Mouse (Mus musculus) thymus, postnatal 25 days (tissue): ENCODE results near the gene Kif18b.

Experiments used
- DNase-seq: peaks from one replicate; pipeline ENCODE4 v3.0.0; 2022

Gene Kif18b

GRCm38 (mm10) chr11:102937529-102938182 lies 12.7 kb upstream of the Kif18b start:
- DNase-seq, result no peak

- no peak for DNase-seq
Measured at GRCm38 (mm10) chr11:102936272-102936671, 11.3 kb upstream of the Kif18b start.

- DNase-seq, result no peak
Measured at GRCm38 (mm10) chr11:102930672-102931071, 5.7 kb upstream of the Kif18b start.

GRCm38 (mm10) chr11:102925351-102925717 lies 410 bp upstream of the Kif18b start:
- no peak for DNase-seq

GRCm38 (mm10) chr11:102921491-102921890 lies 3.4 kb downstream of the Kif18b start:
- DNase-seq, result no peak

- DNase-seq, result no peak
Measured at GRCm38 (mm10) chr11:102918077-102918476, 6.8 kb downstream of the Kif18b start.

- no peak for DNase-seq
Measured at GRCm38 (mm10) chr11:102915380-102915779, 9.5 kb downstream of the Kif18b start.

- DNase-seq, result no peak
Measured at GRCm38 (mm10) chr11:102911376-102911775, 13.5 kb downstream of the Kif18b start.

GRCm38 (mm10) chr11:102903654-102904053 lies 21.3 kb downstream of the Kif18b start:
- DNase-seq, result no peak

GRCm38 (mm10) chr11:102902107-102902506 lies 22.8 kb downstream of the Kif18b start:
- no peak for DNase-seq

- no peak for DNase-seq
Measured at GRCm38 (mm10) chr11:102901199-102901598, 23.7 kb downstream of the Kif18b start.

- peak; percentile 54 for DNase-seq
Measured at GRCm38 (mm10) chr11:102900763-102901162, 24.2 kb downstream of the Kif18b start, which contains the start of gene Gfap. TSS of gene Gfap (minus strand) at chr11:102900912.

- no peak for DNase-seq
Measured at GRCm38 (mm10) chr11:102898408-102898807, 26.5 kb downstream of the Kif18b start.

- no peak for DNase-seq
Measured at GRCm38 (mm10) chr11:102896641-102897040, 28.3 kb downstream of the Kif18b start.

GRCm38 (mm10) chr11:102895779-102896178 lies 29.1 kb downstream of the Kif18b start:
- DNase-seq, result no peak

GRCm38 (mm10) chr11:102894716-102895115 lies 30.2 kb downstream of the Kif18b start:
- no peak for DNase-seq

- peak; percentile 75 for DNase-seq
Measured at GRCm38 (mm10) chr11:102893015-102893651, 31.8 kb downstream of the Kif18b start.

GRCm38 (mm10) chr11:102890096-102890495 lies 34.8 kb downstream of the Kif18b start:
- no peak for DNase-seq

GRCm38 (mm10) chr11:102888135-102888534 lies 36.8 kb downstream of the Kif18b start:
- no peak for DNase-seq

GRCm38 (mm10) chr11:102887433-102887832 lies 37.5 kb downstream of the Kif18b start:
- no peak for DNase-seq

- DNase-seq, result no peak
Measured at GRCm38 (mm10) chr11:102884616-102885219, 40.2 kb downstream of the Kif18b start, which contains the start of gene Fam187a. TSS of gene Fam187a (plus strand) at chr11:102885169.

GRCm38 (mm10) chr11:102881314-102882198 lies 43.4 kb downstream of the Kif18b start:
- DNase-seq, result no peak
